Mouse (Mus musculus) spleen, postnatal 14 days (tissue): ENCODE measurements around the gene Slc7a3.
"Not testable (repeated sequence)": the region's sequence is repeated elsewhere in the genome, so short reads cannot be mapped to it uniquely, and the experiment has no call there.

Experiments
- DNase-seq, 2 experiments: peaks; one replicate each; pipeline ENCODE4 v3.0.0; 2021 to 2022; ENCODE audit warnings: low spot score in 2 of 2

Gene Slc7a3

DNA sequence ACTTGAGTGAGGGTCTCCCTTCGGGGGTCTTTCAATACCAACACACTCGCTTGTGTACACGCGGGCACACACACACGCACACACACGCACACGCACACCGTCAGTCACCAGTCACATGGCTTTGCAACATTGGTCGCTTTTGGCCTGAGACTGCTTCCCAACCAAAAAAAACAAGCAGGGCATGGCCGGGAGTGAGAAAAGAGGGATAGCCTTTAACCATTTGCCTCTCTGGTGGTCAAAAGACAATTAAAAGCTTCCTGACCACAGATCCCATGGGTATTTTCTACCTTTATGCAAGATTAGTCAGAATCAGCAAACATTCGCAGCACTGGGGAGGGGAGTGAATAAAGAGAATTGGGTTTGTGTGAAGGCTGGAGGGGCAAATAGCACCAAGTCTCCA lies at the start of gene Slc7a3:
Gene Slc7a3, minus strand, starts transcription at position 101 of the 400 bp plus-strand sequence.
- no peak for DNase-seq

DNA sequence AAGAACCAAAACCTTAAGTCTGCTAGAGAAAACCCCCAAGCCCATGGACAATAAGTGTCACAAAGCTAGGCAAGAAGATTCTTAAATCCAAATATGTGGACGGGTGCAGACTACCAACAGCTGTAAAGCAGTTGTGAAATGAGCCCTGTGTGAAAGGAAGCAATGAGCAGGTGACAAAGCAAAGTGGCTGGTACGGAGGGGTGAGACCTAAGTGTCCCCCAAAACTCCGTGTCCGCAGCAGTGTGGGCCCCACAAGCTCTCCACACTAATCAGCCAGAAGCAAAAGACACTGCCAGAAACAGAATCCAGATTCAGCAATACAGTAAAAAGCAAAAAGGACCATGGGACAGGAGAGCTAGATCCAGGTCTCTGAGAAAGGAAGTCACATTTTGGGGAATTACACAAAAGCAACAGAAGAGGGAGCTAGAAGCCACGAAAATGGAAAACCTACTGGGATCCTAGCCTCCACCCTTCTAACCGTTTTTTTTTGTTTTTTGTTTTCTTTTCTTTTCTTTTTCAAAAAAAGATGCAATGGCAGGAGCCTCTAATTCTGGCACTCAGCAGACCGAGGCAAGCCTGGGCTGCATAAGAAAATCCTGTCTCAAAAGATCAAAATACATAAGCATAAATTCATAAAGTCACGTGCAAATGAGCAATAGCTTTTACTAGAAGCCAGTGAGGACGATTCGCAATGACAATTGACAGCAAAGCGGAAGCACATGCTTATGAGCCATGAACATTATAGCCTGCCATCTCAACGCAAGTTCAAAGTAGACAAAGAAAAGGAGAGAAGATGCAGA lies 46.4 kb upstream of the Slc7a3 start:
- DNase-seq = no peak

DNA sequence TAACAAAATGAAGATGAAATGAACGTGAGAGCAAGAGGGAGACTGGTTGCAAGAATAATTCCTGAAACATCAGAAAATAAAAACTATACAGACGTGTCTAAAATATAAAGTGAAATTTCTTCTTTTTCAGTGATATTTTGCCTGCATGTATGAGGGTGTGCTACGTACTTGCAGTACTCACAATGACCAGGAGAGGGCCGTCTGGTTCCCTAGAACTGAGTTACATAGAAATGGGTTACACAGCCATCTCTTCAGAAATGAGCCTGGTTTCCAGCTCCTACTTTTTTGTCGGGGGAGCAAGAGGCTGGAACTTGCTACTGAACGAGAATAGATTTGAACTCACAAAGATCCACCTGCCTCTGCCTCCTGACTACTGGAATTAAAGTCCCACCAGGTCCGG lies 45.2 kb upstream of the Slc7a3 start:
- peak; percentile 35 to 55 for DNase-seq

DNA sequence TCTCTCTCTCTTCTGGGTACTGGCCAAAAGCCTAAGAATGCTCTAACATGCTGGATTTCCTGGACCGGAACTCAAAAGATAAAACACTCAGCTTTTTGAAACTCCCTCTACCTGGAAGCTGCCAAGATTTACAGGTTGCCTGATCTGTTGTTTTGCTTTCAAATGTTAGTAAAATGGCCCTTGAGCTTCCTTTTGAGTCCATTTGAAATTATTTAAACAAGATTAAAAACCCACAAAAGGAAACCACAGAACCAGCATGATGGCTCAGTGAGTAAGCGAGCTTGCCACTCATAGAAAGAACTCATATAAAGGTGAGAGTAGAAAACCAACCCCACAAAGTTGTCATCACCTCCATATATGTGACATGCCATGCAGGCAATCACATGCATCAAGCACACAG lies 42.7 kb upstream of the Slc7a3 start:
- no peak for DNase-seq

DNA sequence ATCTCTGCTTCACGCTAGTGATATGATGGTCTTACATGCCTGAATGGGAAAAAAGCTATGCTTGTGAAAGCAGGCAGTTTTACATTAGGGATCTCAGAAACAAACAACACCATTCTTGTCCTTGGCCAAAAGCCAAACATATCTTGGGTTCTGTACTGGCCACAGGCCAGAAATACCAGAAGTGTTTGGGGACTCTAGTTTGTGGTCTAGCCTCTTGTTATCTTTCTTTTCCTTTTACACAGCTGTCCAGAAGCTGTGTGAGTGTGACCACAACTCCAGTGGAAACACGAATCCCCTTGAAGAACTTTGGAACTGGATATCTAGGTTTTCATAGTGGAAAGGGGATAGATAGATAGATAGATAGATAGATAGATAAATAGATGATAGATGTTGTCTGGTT lies 41.2 kb upstream of the Slc7a3 start:
- no peak for DNase-seq

DNA sequence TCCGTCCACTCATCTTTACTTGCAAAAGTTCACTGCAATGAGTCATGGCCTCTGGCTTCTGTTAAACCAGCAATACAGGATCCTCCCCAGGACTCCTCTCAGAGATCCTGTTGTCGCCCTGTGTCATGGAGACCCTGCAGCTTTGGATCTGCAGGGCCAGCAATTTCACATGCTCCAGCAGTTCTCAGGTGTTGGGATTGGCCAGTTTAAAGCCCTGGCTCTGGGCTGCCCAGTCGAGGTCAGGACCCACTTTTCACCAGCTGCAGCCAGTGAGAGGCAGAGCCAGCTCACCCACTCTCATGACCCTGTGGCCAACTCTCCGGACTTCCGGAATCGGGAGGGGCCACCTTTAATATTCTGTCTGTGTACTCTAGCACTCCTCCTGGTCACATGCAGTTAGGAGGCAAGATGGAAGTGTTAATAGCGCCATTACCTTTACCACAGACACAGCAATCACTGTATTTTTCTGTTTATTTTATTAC lies 40.7 kb upstream of the Slc7a3 start:
- no peak for DNase-seq

DNA sequence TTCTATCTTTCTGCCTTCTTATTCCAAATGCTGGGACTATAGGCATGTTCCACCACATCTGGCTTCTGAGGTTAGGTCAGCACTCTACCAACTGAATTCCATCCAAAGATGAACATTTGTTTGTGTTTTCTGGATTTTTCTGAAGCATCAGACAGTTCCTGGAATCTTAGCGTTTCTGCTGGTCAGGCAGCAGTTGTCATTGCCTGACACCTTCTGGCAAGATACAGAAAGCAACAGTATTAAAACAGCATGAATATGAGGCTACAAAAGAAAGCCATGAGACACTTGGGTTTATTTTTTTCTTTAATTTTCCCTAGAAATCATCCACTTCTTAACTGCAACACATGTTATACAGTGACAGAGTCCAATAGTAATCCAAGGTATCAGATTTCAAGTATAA lies 34.7 kb upstream of the Slc7a3 start:
- DNase-seq = no peak

DNA sequence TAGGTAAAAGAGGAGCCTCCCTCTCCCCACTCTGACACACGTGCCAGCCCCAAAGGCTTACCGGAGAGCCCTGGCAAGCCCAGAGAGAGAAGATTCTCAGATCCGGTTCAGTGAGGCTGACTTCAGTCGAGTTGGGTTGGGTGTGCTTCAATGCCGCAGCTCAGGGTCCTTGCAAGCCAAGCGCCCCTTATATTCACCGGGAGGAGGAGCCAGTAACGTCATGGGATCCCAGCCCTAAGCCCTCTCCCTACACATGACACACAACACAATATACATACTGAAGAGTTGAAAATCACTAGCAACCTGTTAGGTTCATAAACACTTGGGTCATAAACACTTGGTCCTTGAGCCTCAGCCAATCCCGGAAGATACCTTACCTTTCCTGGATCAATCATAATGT lies 609 bp downstream of the Slc7a3 start:
- DNase-seq = not testable (repeated sequence)

DNA sequence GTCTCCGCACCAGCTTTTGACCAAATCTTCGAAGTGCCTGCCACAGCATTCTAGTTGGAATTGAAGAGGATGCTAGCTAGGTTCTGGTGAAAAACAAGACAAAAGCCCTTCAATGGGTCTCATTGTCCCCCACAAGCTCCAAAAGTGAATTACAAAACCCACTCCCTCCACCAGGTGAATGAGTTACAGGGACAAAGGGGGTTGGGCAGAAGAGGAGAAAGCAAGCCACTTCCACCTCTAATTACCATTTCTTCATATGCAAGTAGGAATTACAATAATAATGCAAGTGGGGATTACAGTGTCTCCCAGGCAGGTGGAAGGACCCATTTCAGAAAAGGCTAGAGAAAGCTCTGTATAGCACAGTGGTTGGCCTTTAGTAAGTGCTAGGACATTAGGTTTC lies 1.6 kb downstream of the Slc7a3 start:
- no peak for DNase-seq

DNA sequence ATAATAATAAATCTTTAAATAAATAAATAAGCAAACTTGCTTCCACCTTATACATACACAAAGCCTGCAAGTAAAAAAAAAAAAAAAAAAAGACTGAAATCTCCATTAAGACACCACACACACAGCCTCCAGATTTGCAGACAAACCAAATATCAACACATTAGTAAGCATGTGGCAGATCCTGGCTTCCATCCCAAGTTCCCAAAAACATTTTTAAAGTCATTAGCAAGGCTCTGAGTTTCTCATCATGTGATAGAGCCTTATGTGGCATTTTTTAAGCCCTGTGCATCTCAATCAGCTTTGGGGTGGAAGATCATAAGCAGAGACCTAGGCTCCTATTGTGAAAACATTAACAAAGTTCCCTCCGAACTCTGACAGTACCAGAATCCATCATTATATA lies 20.6 kb downstream of the Slc7a3 start:
- DNase-seq = no peak

DNA sequence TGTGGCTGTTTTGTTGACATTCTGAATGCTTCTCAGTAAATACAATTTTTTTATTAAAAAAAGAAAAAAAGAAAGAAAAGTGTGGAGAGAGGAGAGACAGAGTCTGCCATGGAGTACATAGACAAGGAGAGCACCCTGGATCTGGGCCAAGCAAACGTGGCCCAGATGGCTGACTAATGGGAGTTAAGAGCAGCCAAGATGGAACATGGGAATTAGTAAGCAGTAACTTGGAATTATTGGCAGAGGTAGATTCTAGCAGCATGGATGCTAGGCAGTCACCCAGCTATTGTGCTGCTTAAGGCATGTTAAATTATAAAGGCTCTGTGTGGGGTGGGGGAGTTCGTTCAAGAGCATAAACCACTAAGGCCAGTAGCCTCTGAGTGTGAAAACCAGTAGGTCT lies 22.3 kb downstream of the Slc7a3 start:
- no peak for DNase-seq

DNA sequence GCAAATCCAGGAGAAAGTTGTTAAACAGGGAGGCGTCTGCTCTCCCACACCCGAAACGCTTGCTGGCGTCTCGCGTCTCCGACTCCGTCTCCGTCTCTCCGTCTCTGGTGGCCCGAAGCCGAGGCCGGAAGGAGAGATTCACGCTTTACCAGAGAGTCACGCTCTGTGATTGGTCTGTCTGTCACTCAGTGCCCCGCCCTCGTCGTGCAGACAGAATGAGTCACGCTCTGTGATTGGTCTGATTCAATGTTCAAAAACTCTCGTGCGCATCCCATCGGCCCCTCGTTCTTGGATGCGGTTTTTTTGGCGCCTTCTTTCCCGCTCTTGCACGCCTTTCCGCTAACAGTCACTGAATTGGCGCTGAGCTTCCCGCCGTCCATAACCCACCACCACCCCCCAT lies 26.3 kb downstream of the Slc7a3 start, which contains the start of gene Tex11:
Gene Tex11, minus strand, starts transcription at position 127 of the 400 bp plus-strand sequence.
- DNase-seq = no peak
